Mouse (Mus musculus): Measurements from ENCODE around the gene Klk1b3. TPM values are rescaled to one million over a fixed set of nuclear protein-coding genes. Genes with fewer than 3 reads are reported as not detected.
A peak's percentile ranks its signal among the peaks of the same experiment; 100 is the strongest.
"Not testable (repeated sequence)": the region's sequence is repeated elsewhere in the genome, so short reads cannot be mapped to it uniquely, and the experiment has no call there.

The Klk1b3 gene
- polyA plus RNA-seq, 1 experiment from 2014 or later, result not detected

- peaks cover 14% of the 10 kb centered on the region for H3K4me1 ChIP-seq (ENCODE audit: control insufficient read depth, insufficient read depth, low read length)
- WGBS, result under 1% methylated on average over 22 of the region's 23 CpGs
- ATAC-seq (ENCODE audit: low read depth), result peak; percentile 16
- peaks cover 38% of the 10 kb centered on the region for H3K36me3 ChIP-seq (ENCODE audit: control insufficient read depth, insufficient read depth, low read length)
- peak overlapping the region; percentile 86 for H3K4me3 ChIP-seq (ENCODE audit: low read depth, low read length)
- DNase-seq (ENCODE audit: low spot score), result peak; percentile 71
- no peaks in the 10 kb centered on the region for H3K27me3 ChIP-seq (replicated peaks; ENCODE audit: control insufficient read depth, insufficient read depth, low read length)
- no peaks in the 10 kb centered on the region for H3K9me3 ChIP-seq (ENCODE audit: control insufficient read depth, low read length)
- H3K27ac ChIP-seq (replicated peaks; ENCODE audit: low read depth, low read length), result peak overlapping the region; percentile 95
- H3K4me2 ChIP-seq (ENCODE audit: low read depth, low read length), result peak overlapping the region; percentile 80
- H3K9ac ChIP-seq (ENCODE audit: low read depth, low read length), result peak overlapping the region; percentile 99
These were observed 49.0 kb downstream of the Klk1b3 start for GRCm38 (mm10) chr7:44246984-44247470.

- Histone ChIP-seq H3K27ac (replicated peaks; ENCODE audit: low read depth, low read length) (no peak overlapping the region), H3K9ac (ENCODE audit: low read depth, low read length) (peak overlapping the region; percentile 99), H3K4me1 (ENCODE audit: control insufficient read depth, insufficient read depth, low read length) (peaks cover 14% of the 10 kb centered on the region), H3K4me2 (ENCODE audit: low read depth, low read length) (peak overlapping the region; percentile 80), H3K36me3 (ENCODE audit: control insufficient read depth, insufficient read depth, low read length) (peaks cover 48% of the 10 kb centered on the region), H3K9me3 (ENCODE audit: control insufficient read depth, low read length) (no peaks in the 10 kb centered on the region), H3K27me3 (replicated peaks; ENCODE audit: control insufficient read depth, insufficient read depth, low read length) (no peaks in the 10 kb centered on the region), H3K4me3 (ENCODE audit: low read depth, low read length) (peak overlapping the region; percentile 86)
- 82% methylated on average over 2 of the region's 2 CpGs for WGBS
- DNase-seq (ENCODE audit: low spot score) (no peak), ATAC-seq (ENCODE audit: low read depth) (no peak)
These were observed 50.0 kb downstream of the Klk1b3 start for GRCm38 (mm10) chr7:44247971-44248370.

- ATAC-seq (ENCODE audit: low read depth) (no peak), DNase-seq (ENCODE audit: low spot score) (no peak)
- Histone ChIP-seq H3K27me3 (replicated peaks; ENCODE audit: control insufficient read depth, insufficient read depth, low read length) (no peaks in the 10 kb centered on the region), H3K4me3 (ENCODE audit: low read depth, low read length) (no peak overlapping the region), H3K9me3 (ENCODE audit: control insufficient read depth, low read length) (no peaks in the 10 kb centered on the region), H3K4me2 (ENCODE audit: low read depth, low read length) (no peak overlapping the region), H3K36me3 (ENCODE audit: control insufficient read depth, insufficient read depth, low read length) (peaks cover 58% of the 10 kb centered on the region), H3K4me1 (ENCODE audit: control insufficient read depth, insufficient read depth, low read length) (peaks cover 14% of the 10 kb centered on the region), H3K27ac (replicated peaks; ENCODE audit: low read depth, low read length) (no peak overlapping the region), H3K9ac (ENCODE audit: low read depth, low read length) (no peak overlapping the region)
- WGBS, result 93% methylated on average over 4 of the region's 4 CpGs
These were observed 51.3 kb downstream of the Klk1b3 start for GRCm38 (mm10) chr7:44249248-44249647.

GRCm38 (mm10) chr7:44250732-44251275 is 52.8 kb downstream of the Klk1b3 start:
- not testable (repeated sequence) for H3K4me2 ChIP-seq (ENCODE audit: low read depth, low read length); ATAC-seq (ENCODE audit: low read depth); H3K27ac ChIP-seq (replicated peaks; ENCODE audit: low read depth, low read length); H3K9me3 ChIP-seq (ENCODE audit: control insufficient read depth, low read length); DNase-seq (ENCODE audit: low spot score); H3K27me3 ChIP-seq (replicated peaks; ENCODE audit: control insufficient read depth, insufficient read depth, low read length); H3K9ac ChIP-seq (ENCODE audit: low read depth, low read length); H3K4me1 ChIP-seq (ENCODE audit: control insufficient read depth, insufficient read depth, low read length); H3K4me3 ChIP-seq (ENCODE audit: low read depth, low read length)
- WGBS, result 88% methylated on average over 17 of the region's 17 CpGs
- peaks cover 63% of the 10 kb centered on the region for H3K36me3 ChIP-seq (ENCODE audit: control insufficient read depth, insufficient read depth, low read length)

Other genes with a start within 250 kb of the Klk1b3 start
- not detected in 2 replicates for gene Klk1b8, start 247.5 kb upstream of the Klk1b3 start, polyA plus RNA-seq (2014; fragmentation: Nextera tagmentation; extraction: Ambion mirVana)
- gene Klk1b1, start 231.4 kb upstream of the Klk1b3 start, polyA plus RNA-seq (2014; fragmentation: Nextera tagmentation; extraction: Ambion mirVana), result not detected in 2 replicates
- gene Klk1b9, start 222.1 kb upstream of the Klk1b3 start, polyA plus RNA-seq (2014; fragmentation: Nextera tagmentation; extraction: Ambion mirVana), result not detected in 2 replicates
- not detected in 2 replicates for gene Klk1b11, start 202.3 kb upstream of the Klk1b3 start, polyA plus RNA-seq (2014; fragmentation: Nextera tagmentation; extraction: Ambion mirVana)
- gene Klk1b26, start 186.0 kb upstream of the Klk1b3 start, polyA plus RNA-seq (2014; fragmentation: Nextera tagmentation; extraction: Ambion mirVana), result 1.2 and 2.2 TPM in 2 replicates
- not detected in 2 replicates for gene Klk1b27, start 145.9 kb upstream of the Klk1b3 start, polyA plus RNA-seq (2014; fragmentation: Nextera tagmentation; extraction: Ambion mirVana)
- gene Klk1b21, start 95.9 kb upstream of the Klk1b3 start, polyA plus RNA-seq (2014; fragmentation: Nextera tagmentation; extraction: Ambion mirVana), result not detected in 2 replicates
- gene Klk1b22, start 85.5 kb upstream of the Klk1b3 start, polyA plus RNA-seq (2014; fragmentation: Nextera tagmentation; extraction: Ambion mirVana), result not detected in 2 replicates
- not detected in 2 replicates for gene Klk1b16, start 61.4 kb upstream of the Klk1b3 start, polyA plus RNA-seq (2014; fragmentation: Nextera tagmentation; extraction: Ambion mirVana)
- not detected in 2 replicates for gene Klk1b24, start 10.0 kb upstream of the Klk1b3 start, polyA plus RNA-seq (2014; fragmentation: Nextera tagmentation; extraction: Ambion mirVana)
- not detected in 2 replicates for gene Klk1b4, start 9.2 kb downstream of the Klk1b3 start, polyA plus RNA-seq (2014; fragmentation: Nextera tagmentation; extraction: Ambion mirVana)
- gene Klk1b5, start 17.8 kb downstream of the Klk1b3 start, polyA plus RNA-seq (2014; fragmentation: Nextera tagmentation; extraction: Ambion mirVana), result not detected in 2 replicates
- gene Klk1, start 27.2 kb downstream of the Klk1b3 start, polyA plus RNA-seq (2014; fragmentation: Nextera tagmentation; extraction: Ambion mirVana), result not detected in 2 replicates
- not detected in 2 replicates for gene Gm36864, start 38.0 kb downstream of the Klk1b3 start, polyA plus RNA-seq (2014; fragmentation: Nextera tagmentation; extraction: Ambion mirVana)
- 0.83 and 1.1 TPM in 2 replicates for gene 1700028J19Rik, start 48.5 kb downstream of the Klk1b3 start, polyA plus RNA-seq (2014; fragmentation: Nextera tagmentation; extraction: Ambion mirVana)
- 117 and 144 TPM in 2 replicates for gene 2410002F23Rik, start 48.5 kb downstream of the Klk1b3 start, polyA plus RNA-seq (2014; fragmentation: Nextera tagmentation; extraction: Ambion mirVana)
- gene Acp4, start 59.2 kb downstream of the Klk1b3 start, polyA plus RNA-seq (2014; fragmentation: Nextera tagmentation; extraction: Ambion mirVana), result 0.92 and 0.96 TPM in 2 replicates
- gene Gm15517, start 63.3 kb downstream of the Klk1b3 start, polyA plus RNA-seq (2014; fragmentation: Nextera tagmentation; extraction: Ambion mirVana), result not detected in 2 replicates
- gene Clec11a, start 108.7 kb downstream of the Klk1b3 start, polyA plus RNA-seq (2014; fragmentation: Nextera tagmentation; extraction: Ambion mirVana), result 27.3 and 34.6 TPM in 2 replicates
- gene Shank1, start 112.1 kb downstream of the Klk1b3 start, polyA plus RNA-seq (2014; fragmentation: Nextera tagmentation; extraction: Ambion mirVana), result 3.6 and 3.7 TPM in 2 replicates
- 2.4 and 2.6 TPM in 2 replicates for gene Syt3, start 185.9 kb downstream of the Klk1b3 start, polyA plus RNA-seq (2014; fragmentation: Nextera tagmentation; extraction: Ambion mirVana)
- gene 1700008O03Rik, start 187.6 kb downstream of the Klk1b3 start, polyA plus RNA-seq (2014; fragmentation: Nextera tagmentation; extraction: Ambion mirVana), result 0.33 and 0.80 TPM in 2 replicates
- 1.8 and 2.1 TPM in 2 replicates for gene Lrrc4b, start 230.8 kb downstream of the Klk1b3 start, polyA plus RNA-seq (2014; fragmentation: Nextera tagmentation; extraction: Ambion mirVana)